Mouse (Mus musculus): ENCODE results near the gene Kcnt2. TPM values are rescaled to one million over a fixed set of nuclear protein-coding genes. Genes with fewer than 3 reads are reported as not detected.

The Kcnt2 gene
- polyA plus RNA-seq (2016; fragmentation: Nextera tagmentation; extraction: Ambion mirVana), result 1.0 and 1.3 TPM in 2 replicates

- H3K27me3 ChIP-seq (replicated peaks), result no peaks in the 10 kb centered on the region
- peak within 1 kb of the TSS; percentile 72 for H3K4me3 ChIP-seq
- H3K4me2 ChIP-seq, result peak within 1 kb of the TSS; percentile 99
- peak; percentile 56 for ATAC-seq (ENCODE audit: insufficient number of reproducible peaks, low FRiP score)
- H3K9ac ChIP-seq, result peak within 1 kb of the TSS; percentile 68
- H3K9me3 ChIP-seq (replicated peaks), result no peaks in the 10 kb centered on the region
- no peaks in the 10 kb centered on the region for H3K36me3 ChIP-seq
- H3K27ac ChIP-seq (ENCODE audit: poor library complexity, severe bottlenecking), result no peak within 1 kb of the TSS
- WGBS, result 2% methylated on average over 21 of the region's 21 CpGs
- H3K4me1 ChIP-seq (replicated peaks), result peaks cover 5% of the 10 kb centered on the region; the same call in 1 of the 2 replicates
Measured at GRCm38 (mm10) chr1:140245876-140246597, at the start of gene Kcnt2. Kcnt2 (plus strand) TSS chr1:140246158.

- Histone ChIP-seq H3K36me3 (no peaks in the 10 kb centered on the region), H3K4me3 (no peak overlapping the region), H3K9me3 (replicated peaks) (0 out of 2 replicates have a peak, but pooled peaks cover 2% of the 10 kb centered on the region), H3K9ac (no peak overlapping the region), H3K27me3 (replicated peaks) (no peaks in the 10 kb centered on the region), H3K4me1 (replicated peaks) (no peaks in the 10 kb centered on the region), H3K4me2 (no peak overlapping the region), H3K27ac (ENCODE audit: poor library complexity, severe bottlenecking) (no peak overlapping the region)
- no peak for ATAC-seq (ENCODE audit: insufficient number of reproducible peaks, low FRiP score)
- WGBS, result 66% methylated on average over 2 of the region's 2 CpGs
Measured at GRCm38 (mm10) chr1:140205329-140205728, 40.6 kb upstream of the Kcnt2 start.

GRCm38 (mm10) chr1:140225221-140225620 is 20.7 kb upstream of the Kcnt2 start:
- no peaks in the 10 kb centered on the region for H3K27me3 ChIP-seq (replicated peaks)
- H3K27ac ChIP-seq (ENCODE audit: poor library complexity, severe bottlenecking), result no peak overlapping the region
- no peak overlapping the region for H3K4me2 ChIP-seq
- H3K9ac ChIP-seq, result no peak overlapping the region
- no peaks in the 10 kb centered on the region for H3K4me1 ChIP-seq (replicated peaks)
- no peak overlapping the region for H3K4me3 ChIP-seq
- WGBS, result 54% methylated on average over 2 of the region's 3 CpGs
- H3K36me3 ChIP-seq, result no peaks in the 10 kb centered on the region
- no peaks in the 10 kb centered on the region for H3K9me3 ChIP-seq (replicated peaks)
- ATAC-seq (ENCODE audit: insufficient number of reproducible peaks, low FRiP score), result no peak

GRCm38 (mm10) chr1:140226673-140227072 is 19.3 kb upstream of the Kcnt2 start:
- no peaks in the 10 kb centered on the region for H3K27me3 ChIP-seq (replicated peaks)
- ATAC-seq (ENCODE audit: insufficient number of reproducible peaks, low FRiP score), result no peak
- H3K4me3 ChIP-seq, result no peak overlapping the region
- no peaks in the 10 kb centered on the region for H3K4me1 ChIP-seq (replicated peaks)
- H3K9ac ChIP-seq, result no peak overlapping the region
- no peak overlapping the region for H3K27ac ChIP-seq (ENCODE audit: poor library complexity, severe bottlenecking)
- 55% methylated on average over 8 of the region's 8 CpGs for WGBS
- no peaks in the 10 kb centered on the region for H3K36me3 ChIP-seq
- H3K4me2 ChIP-seq, result no peak overlapping the region
- H3K9me3 ChIP-seq (replicated peaks), result no peaks in the 10 kb centered on the region

GRCm38 (mm10) chr1:140245465-140245864 is 493 bp upstream of the Kcnt2 start:
- Histone ChIP-seq H3K9ac (peak overlapping the region; percentile 68), H3K27me3 (replicated peaks) (no peaks in the 10 kb centered on the region), H3K4me3 (peak overlapping the region; percentile 72), H3K4me1 (replicated peaks) (peaks cover 5% of the 10 kb centered on the region; the same call in 1 of the 2 replicates), H3K9me3 (replicated peaks) (no peaks in the 10 kb centered on the region), H3K36me3 (no peaks in the 10 kb centered on the region), H3K27ac (ENCODE audit: poor library complexity, severe bottlenecking) (no peak overlapping the region), H3K4me2 (peak overlapping the region; percentile 99)
- WGBS, result 0% methylated on average over 17 of the region's 17 CpGs
- ATAC-seq (ENCODE audit: insufficient number of reproducible peaks, low FRiP score), result peak; percentile 94

- whole genome bisulfite sequencing, result 60% methylated on average over 3 of the region's 3 CpGs
- Histone ChIP-seq H3K9me3 (replicated peaks) (no peaks in the 10 kb centered on the region; the same call in 1 of the 2 replicates), H3K4me2 (no peak overlapping the region), H3K4me3 (no peak overlapping the region), H3K27me3 (replicated peaks) (no peaks in the 10 kb centered on the region), H3K4me1 (replicated peaks) (peaks cover 16% of the 10 kb centered on the region), H3K27ac (ENCODE audit: poor library complexity, severe bottlenecking) (no peak overlapping the region), H3K36me3 (no peaks in the 10 kb centered on the region), H3K9ac (no peak overlapping the region)
- ATAC-seq (ENCODE audit: insufficient number of reproducible peaks, low FRiP score), result no peak
Measured at GRCm38 (mm10) chr1:140264696-140265095, 18.7 kb downstream of the Kcnt2 start.

GRCm38 (mm10) chr1:140266047-140266446 is 20.1 kb downstream of the Kcnt2 start:
- Histone ChIP-seq H3K4me1 (replicated peaks) (peaks cover 16% of the 10 kb centered on the region), H3K27me3 (replicated peaks) (no peaks in the 10 kb centered on the region), H3K4me3 (no peak overlapping the region), H3K9me3 (replicated peaks) (no peaks in the 10 kb centered on the region; the same call in 1 of the 2 replicates), H3K9ac (no peak overlapping the region), H3K36me3 (no peaks in the 10 kb centered on the region), H3K27ac (ENCODE audit: poor library complexity, severe bottlenecking) (0 out of 2 replicates have a peak overlapping the region, but pooled peaks have one; percentile 47), H3K4me2 (no peak overlapping the region)
- no peak for ATAC-seq (ENCODE audit: insufficient number of reproducible peaks, low FRiP score)
- 69% methylated on average over 5 of the region's 5 CpGs for WGBS

- Histone ChIP-seq H3K27me3 (replicated peaks) (no peaks in the 10 kb centered on the region), H3K9me3 (replicated peaks) (no peaks in the 10 kb centered on the region; the same call in 1 of the 2 replicates), H3K4me1 (replicated peaks) (peaks cover 16% of the 10 kb centered on the region), H3K36me3 (no peaks in the 10 kb centered on the region), H3K4me2 (no peak overlapping the region), H3K27ac (ENCODE audit: poor library complexity, severe bottlenecking) (peak overlapping the region; percentile 51), H3K9ac (no peak overlapping the region), H3K4me3 (no peak overlapping the region)
- WGBS, result 49% methylated on average over 8 of the region's 8 CpGs
- ATAC-seq (ENCODE audit: insufficient number of reproducible peaks, low FRiP score), result peak; percentile 57; the same call in 1 of the 2 replicates
Measured at GRCm38 (mm10) chr1:140266643-140267286, 20.8 kb downstream of the Kcnt2 start.

GRCm38 (mm10) chr1:140267288-140267687 is 21.3 kb downstream of the Kcnt2 start:
- peak overlapping the region; percentile 51 for H3K27ac ChIP-seq (ENCODE audit: poor library complexity, severe bottlenecking)
- 33% methylated on average over 2 of the region's 2 CpGs for WGBS

GRCm38 (mm10) chr1:140273624-140274023 is 27.7 kb downstream of the Kcnt2 start:
- Histone ChIP-seq H3K27me3 (replicated peaks) (no peaks in the 10 kb centered on the region), H3K27ac (ENCODE audit: poor library complexity, severe bottlenecking) (no peak overlapping the region), H3K4me3 (no peak overlapping the region), H3K36me3 (no peaks in the 10 kb centered on the region), H3K4me2 (no peak overlapping the region), H3K9me3 (replicated peaks) (no peaks in the 10 kb centered on the region), H3K4me1 (replicated peaks) (no peaks in the 10 kb centered on the region), H3K9ac (no peak overlapping the region)
- no peak for ATAC-seq (ENCODE audit: insufficient number of reproducible peaks, low FRiP score)
- 69% methylated on average over 3 of the region's 3 CpGs for WGBS

More at GRCm38 (mm10) chr1:140267288-140267687, 21.3 kb downstream of the Kcnt2 start:
- H3K9ac ChIP-seq, result no peak overlapping the region
- no peaks in the 10 kb centered on the region; the same call in 1 of the 2 replicates for H3K9me3 ChIP-seq (replicated peaks)
- no peaks in the 10 kb centered on the region for H3K36me3 ChIP-seq
- no peak for ATAC-seq (ENCODE audit: insufficient number of reproducible peaks, low FRiP score)
- H3K4me1 ChIP-seq (replicated peaks), result peaks cover 16% of the 10 kb centered on the region
- H3K4me2 ChIP-seq, result no peak overlapping the region
- no peak overlapping the region for H3K4me3 ChIP-seq
- H3K27me3 ChIP-seq (replicated peaks), result no peaks in the 10 kb centered on the region

- Histone ChIP-seq H3K36me3 (no peaks in the 10 kb centered on the region), H3K27me3 (replicated peaks) (no peaks in the 10 kb centered on the region), H3K4me2 (no peak overlapping the region), H3K27ac (ENCODE audit: poor library complexity, severe bottlenecking) (no peak overlapping the region), H3K9me3 (replicated peaks) (no peaks in the 10 kb centered on the region; the same call in 1 of the 2 replicates), H3K4me1 (replicated peaks) (no peaks in the 10 kb centered on the region), H3K4me3 (no peak overlapping the region), H3K9ac (no peak overlapping the region)
- no peak for ATAC-seq (ENCODE audit: insufficient number of reproducible peaks, low FRiP score)
Measured at GRCm38 (mm10) chr1:140275813-140276212, 29.9 kb downstream of the Kcnt2 start.
